Mouse (Mus musculus) ES-Bruce4 (cell line): ENCODE data around the gene Rab5a.

Source experiments
- CTCF ChIP-seq: IDR thresholded peaks from one replicate; pipeline ENCODE4 v1.8.1; 2011; ENCODE audit warnings: low read depth, low read length
- EP300 ChIP-seq: IDR thresholded peaks from 2 replicates; pipeline ENCODE4 v1.6.1; 2011; ENCODE audit warnings: low read depth, low read length; ENCODE audit not compliant: insufficient read depth
- POLR2A ChIP-seq: IDR thresholded peaks from one replicate; pipeline ENCODE4 v1.8.1; 2011; ENCODE audit warnings: low read length; ENCODE audit not compliant: insufficient read depth

GRCm38 (mm10) chr17:53479604-53480041 is 589 bp downstream of the Rab5a start:
- TF ChIP-seq POLR2A (no peak), CTCF (no peak), EP300 (no peak)
